Mouse (Mus musculus): ENCODE results near the gene Tnfrsf13c. TPM values are rescaled to one million over a fixed set of nuclear protein-coding genes. Genes with fewer than 3 reads are reported as not detected.
A peak's percentile ranks its signal among the peaks of the same experiment; 100 is the strongest.

Tnfrsf13c gene
- polyA plus RNA-seq, 1 experiment from 2014 or later: 0.15 TPM

- peak overlapping the region; percentile 56 for H3K4me2 ChIP-seq
- H3K9ac ChIP-seq: peak overlapping the region; percentile 54; the same call in 1 of the 2 replicates
- H3K27ac ChIP-seq (replicated peaks): no peak overlapping the region
- H3K36me3 ChIP-seq: peaks cover 45% of the 10 kb centered on the region
- WGBS: 45% methylated on average over 9 of the region's 9 CpGs
- ATAC-seq (ENCODE audit: extremely low read depth, insufficient number of reproducible peaks, low FRiP score, low TSS enrichment): 0 out of 2 replicates have a peak, but pooled peaks have one; percentile 15
- H3K4me1 ChIP-seq: peaks cover 24% of the 10 kb centered on the region
- peak overlapping the region; percentile 26; the same call in 1 of the 2 replicates for H3K4me3 ChIP-seq
- H3K27me3 ChIP-seq (replicated peaks): peaks cover 92% of the 10 kb centered on the region
- no peaks in the 10 kb centered on the region for H3K9me3 ChIP-seq
Measured at GRCm38 (mm10) chr15:82206365-82207104, 17.6 kb downstream of the Tnfrsf13c start.

- peaks cover 75% of the 10 kb centered on the region for H3K27me3 ChIP-seq (replicated peaks)
- H3K9ac ChIP-seq: no peak overlapping the region
- H3K9me3 ChIP-seq: no peaks in the 10 kb centered on the region
- no peak overlapping the region for H3K27ac ChIP-seq (replicated peaks)
- WGBS: 76% methylated on average over 10 of the region's 10 CpGs
- H3K4me1 ChIP-seq: peaks cover 22% of the 10 kb centered on the region
- ATAC-seq (ENCODE audit: extremely low read depth, insufficient number of reproducible peaks, low FRiP score, low TSS enrichment): no peak
- peaks cover 61% of the 10 kb centered on the region for H3K36me3 ChIP-seq
- H3K4me3 ChIP-seq: no peak overlapping the region
- H3K4me2 ChIP-seq: no peak overlapping the region
Measured at GRCm38 (mm10) chr15:82204680-82205371, 19.3 kb downstream of the Tnfrsf13c start.

GRCm38 (mm10) chr15:82203611-82204351, 20.4 kb downstream of the Tnfrsf13c start:
- Histone ChIP-seq H3K4me3 (no peak overlapping the region), H3K4me2 (no peak overlapping the region), H3K27ac (replicated peaks) (no peak overlapping the region), H3K4me1 (peaks cover 22% of the 10 kb centered on the region), H3K36me3 (peaks cover 71% of the 10 kb centered on the region), H3K9me3 (no peaks in the 10 kb centered on the region), H3K9ac (no peak overlapping the region), H3K27me3 (replicated peaks) (peaks cover 64% of the 10 kb centered on the region)
- no peak for ATAC-seq (ENCODE audit: extremely low read depth, insufficient number of reproducible peaks, low FRiP score, low TSS enrichment)
- 87% methylated on average over 20 of the region's 20 CpGs for WGBS

GRCm38 (mm10) chr15:82203090-82203489, 21.1 kb downstream of the Tnfrsf13c start:
- no peak overlapping the region for H3K9ac ChIP-seq
- H3K9me3 ChIP-seq: no peaks in the 10 kb centered on the region
- no peak overlapping the region for H3K27ac ChIP-seq (replicated peaks)
- peaks cover 78% of the 10 kb centered on the region for H3K36me3 ChIP-seq
- WGBS: 95% methylated on average over 10 of the region's 10 CpGs
- no peak overlapping the region for H3K4me3 ChIP-seq
- peaks cover 57% of the 10 kb centered on the region for H3K27me3 ChIP-seq (replicated peaks)
- no peak for ATAC-seq (ENCODE audit: extremely low read depth, insufficient number of reproducible peaks, low FRiP score, low TSS enrichment)
- H3K4me1 ChIP-seq: peaks cover 22% of the 10 kb centered on the region
- H3K4me2 ChIP-seq: no peak overlapping the region

- H3K27ac ChIP-seq (replicated peaks): no peak overlapping the region
- no peak overlapping the region for H3K9ac ChIP-seq
- no peak for ATAC-seq (ENCODE audit: extremely low read depth, insufficient number of reproducible peaks, low FRiP score, low TSS enrichment)
- H3K36me3 ChIP-seq: peaks cover 88% of the 10 kb centered on the region
- no peak overlapping the region for H3K4me2 ChIP-seq
- H3K4me3 ChIP-seq: no peak overlapping the region
- no peaks in the 10 kb centered on the region for H3K9me3 ChIP-seq
- 91% methylated on average over 6 of the region's 6 CpGs for WGBS
- peaks cover 15% of the 10 kb centered on the region for H3K4me1 ChIP-seq
- peaks cover 47% of the 10 kb centered on the region for H3K27me3 ChIP-seq (replicated peaks)
Measured at GRCm38 (mm10) chr15:82202086-82202485, 22.1 kb downstream of the Tnfrsf13c start.

- WGBS: 87% methylated on average over 12 of the region's 12 CpGs
- Histone ChIP-seq H3K36me3 (peaks cover 99% of the 10 kb centered on the region), H3K9ac (no peak overlapping the region), H3K4me2 (no peak overlapping the region), H3K4me1 (no peaks in the 10 kb centered on the region), H3K27ac (replicated peaks) (no peak overlapping the region), H3K4me3 (no peak overlapping the region), H3K9me3 (no peaks in the 10 kb centered on the region), H3K27me3 (replicated peaks) (peaks cover 22% of the 10 kb centered on the region)
- no peak for ATAC-seq (ENCODE audit: extremely low read depth, insufficient number of reproducible peaks, low FRiP score, low TSS enrichment)
Measured at GRCm38 (mm10) chr15:82199546-82199945, 24.6 kb downstream of the Tnfrsf13c start.

GRCm38 (mm10) chr15:82198342-82198741, 25.8 kb downstream of the Tnfrsf13c start:
- 86% methylated on average over 7 of the region's 7 CpGs for WGBS

GRCm38 (mm10) chr15:82197937-82198336, 26.2 kb downstream of the Tnfrsf13c start:
- WGBS: 92% methylated on average over 11 of the region's 11 CpGs
- no peak overlapping the region for H3K27ac ChIP-seq (replicated peaks)

More at GRCm38 (mm10) chr15:82198342-82198741, 25.8 kb downstream of the Tnfrsf13c start:
- ATAC-seq (ENCODE audit: extremely low read depth, insufficient number of reproducible peaks, low FRiP score, low TSS enrichment): no peak
- H3K9ac ChIP-seq: no peak overlapping the region
- H3K36me3 ChIP-seq: peaks cover 99% of the 10 kb centered on the region
- no peak overlapping the region for H3K4me3 ChIP-seq
- H3K9me3 ChIP-seq: no peaks in the 10 kb centered on the region
- no peaks in the 10 kb centered on the region for H3K4me1 ChIP-seq
- no peak overlapping the region for H3K27ac ChIP-seq (replicated peaks)
- no peak overlapping the region for H3K4me2 ChIP-seq
- H3K27me3 ChIP-seq (replicated peaks): peaks cover 10% of the 10 kb centered on the region; the same call in 1 of the 2 replicates

GRCm38 (mm10) chr15:82197246-82197750, 26.9 kb downstream of the Tnfrsf13c start:
- 0 out of 2 replicates have a peak, but pooled peaks cover 8% of the 10 kb centered on the region for H3K27me3 ChIP-seq (replicated peaks)
- H3K9ac ChIP-seq: no peak overlapping the region
- peaks cover 99% of the 10 kb centered on the region for H3K36me3 ChIP-seq
- H3K9me3 ChIP-seq: no peaks in the 10 kb centered on the region
- WGBS: 92% methylated on average over 10 of the region's 10 CpGs
- no peak overlapping the region for H3K27ac ChIP-seq (replicated peaks)
- no peaks in the 10 kb centered on the region for H3K4me1 ChIP-seq
- no peak overlapping the region for H3K4me3 ChIP-seq
- no peak for ATAC-seq (ENCODE audit: extremely low read depth, insufficient number of reproducible peaks, low FRiP score, low TSS enrichment)
- H3K4me2 ChIP-seq: no peak overlapping the region

More at GRCm38 (mm10) chr15:82197937-82198336, 26.2 kb downstream of the Tnfrsf13c start:
- no peak for ATAC-seq (ENCODE audit: extremely low read depth, insufficient number of reproducible peaks, low FRiP score, low TSS enrichment)
- no peak overlapping the region for H3K9ac ChIP-seq
- H3K4me3 ChIP-seq: no peak overlapping the region
- peaks cover 99% of the 10 kb centered on the region for H3K36me3 ChIP-seq
- H3K27me3 ChIP-seq (replicated peaks): peaks cover 6% of the 10 kb centered on the region; the same call in 1 of the 2 replicates
- H3K4me2 ChIP-seq: no peak overlapping the region
- H3K4me1 ChIP-seq: no peaks in the 10 kb centered on the region
- no peaks in the 10 kb centered on the region for H3K9me3 ChIP-seq

GRCm38 (mm10) chr15:82196300-82196699, 27.9 kb downstream of the Tnfrsf13c start:
- Histone ChIP-seq H3K27me3 (replicated peaks) (0 out of 2 replicates have a peak, but pooled peaks cover 4% of the 10 kb centered on the region), H3K27ac (replicated peaks) (no peak overlapping the region), H3K36me3 (peaks cover 99% of the 10 kb centered on the region), H3K4me2 (no peak overlapping the region), H3K4me3 (no peak overlapping the region), H3K9me3 (no peaks in the 10 kb centered on the region), H3K9ac (no peak overlapping the region), H3K4me1 (no peaks in the 10 kb centered on the region)
- 88% methylated on average over 12 of the region's 12 CpGs for WGBS
- ATAC-seq (ENCODE audit: extremely low read depth, insufficient number of reproducible peaks, low FRiP score, low TSS enrichment): no peak

GRCm38 (mm10) chr15:82192617-82193016, 31.6 kb downstream of the Tnfrsf13c start:
- no peak overlapping the region for H3K27ac ChIP-seq (replicated peaks)
- no peak for ATAC-seq (ENCODE audit: extremely low read depth, insufficient number of reproducible peaks, low FRiP score, low TSS enrichment)
- WGBS: 72% methylated on average over 8 of the region's 8 CpGs
- H3K4me1 ChIP-seq: peaks cover 7% of the 10 kb centered on the region
- H3K9me3 ChIP-seq: no peaks in the 10 kb centered on the region
- peaks cover 13% of the 10 kb centered on the region; the same call in 1 of the 2 replicates for H3K27me3 ChIP-seq (replicated peaks)
- H3K36me3 ChIP-seq: peaks cover 96% of the 10 kb centered on the region
- H3K9ac ChIP-seq: no peak overlapping the region
- no peak overlapping the region for H3K4me3 ChIP-seq
- no peak overlapping the region for H3K4me2 ChIP-seq

Measured in heart, embryonic 13.5 days (tissue).